Mouse (Mus musculus) neural tube, embryonic 12.5 days (tissue): ENCODE measurements at regions not wholly inside any gene's neighbourhood (a gene's known extent, or its start where the extent isn't known, plus 50 kb on each side); places are given as distances from the start of the nearest gene placed in this dataset.

Source experiments
- ATAC-seq: fragments of 200-750 bp; cut with Nextera tagmentation; 2 replicates; pipeline ENCODE4 v1.8.0; 2017; ENCODE audit warnings: low read depth, mild to moderate bottlenecking, moderate TSS enrichment, moderate library complexity; ENCODE audit not compliant: low FRiP score
- H3K27ac ChIP-seq: fragments of 300-500 bp; sonication (generic); 2 replicates; pipeline ENCODE4 v1.5.1; 2016
- H3K27me3 ChIP-seq: fragments of 300-500 bp; sonication (generic); replicated peaks from 2 replicates; pipeline ENCODE4 v1.6.1; 2016; ENCODE audit warnings: mild to moderate bottlenecking
- H3K36me3 ChIP-seq: fragments of 300-500 bp; sonication (generic); 2 replicates; pipeline ENCODE4 v1.6.1; 2016; ENCODE audit warnings: mild to moderate bottlenecking
- H3K4me1 ChIP-seq: fragments of 300-500 bp; sonication (generic); 2 replicates; pipeline ENCODE4 v1.6.1; 2016
- H3K4me2 ChIP-seq: fragments of 300-500 bp; sonication (generic); replicated peaks from 2 replicates; pipeline ENCODE4 v1.6.1; 2016; ENCODE audit warnings: mild to moderate bottlenecking
- H3K4me3 ChIP-seq: fragments of 300-500 bp; sonication (generic); 2 replicates; pipeline ENCODE4 v1.5.1; 2016
- H3K9ac ChIP-seq: fragments of 300-500 bp; sonication (generic); 2 replicates; pipeline ENCODE4 v1.6.1; 2016; ENCODE audit warnings: mild to moderate bottlenecking
- H3K9me3 ChIP-seq: fragments of 300-500 bp; sonication (generic); 2 replicates; pipeline ENCODE4 v1.6.1; 2016; ENCODE audit warnings: mild to moderate bottlenecking
- WGBS: fragments of 180-500 bp; shearing (Covaris S2); methylation state at CpG from one replicate; pipeline ENCODE4 v1.1.7; 2016; 5-methylcytosine and 5-hydroxymethylcytosine counted together

DNA sequence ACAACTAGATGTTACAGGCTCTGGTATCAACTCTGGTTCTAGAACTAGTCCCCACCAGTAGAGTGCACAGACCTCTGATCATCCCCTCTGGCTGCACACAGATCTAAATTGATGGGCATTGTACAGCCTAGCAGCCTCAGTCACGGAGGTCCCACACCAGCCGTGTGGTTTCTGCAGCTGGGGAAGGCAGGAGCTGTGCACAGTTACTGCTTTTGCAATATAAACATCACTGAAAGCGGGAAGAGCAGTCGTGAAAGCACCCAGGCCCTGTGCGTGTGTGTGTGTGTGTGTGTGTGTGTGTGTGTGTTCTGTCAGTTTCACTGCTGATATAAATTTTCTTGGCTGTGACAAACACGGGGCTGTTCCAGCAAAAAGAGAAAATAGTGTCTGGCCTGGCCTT, 84.4 kb upstream of the Ppp1r26 start:
- no peak for ATAC-seq
- H3K36me3 ChIP-seq, result no peaks in the 10 kb centered on the region
- H3K4me1 ChIP-seq, result no peaks in the 10 kb centered on the region
- no peaks in the 10 kb centered on the region for H3K27me3 ChIP-seq
- H3K9me3 ChIP-seq, result no peaks in the 10 kb centered on the region
- no peak overlapping the region for H3K4me2 ChIP-seq
- WGBS, result 61% methylated on average over 6 of the region's 6 CpGs
- H3K4me3 ChIP-seq, result no peak overlapping the region
- H3K9ac ChIP-seq, result no peak overlapping the region
- no peak overlapping the region for H3K27ac ChIP-seq

DNA sequence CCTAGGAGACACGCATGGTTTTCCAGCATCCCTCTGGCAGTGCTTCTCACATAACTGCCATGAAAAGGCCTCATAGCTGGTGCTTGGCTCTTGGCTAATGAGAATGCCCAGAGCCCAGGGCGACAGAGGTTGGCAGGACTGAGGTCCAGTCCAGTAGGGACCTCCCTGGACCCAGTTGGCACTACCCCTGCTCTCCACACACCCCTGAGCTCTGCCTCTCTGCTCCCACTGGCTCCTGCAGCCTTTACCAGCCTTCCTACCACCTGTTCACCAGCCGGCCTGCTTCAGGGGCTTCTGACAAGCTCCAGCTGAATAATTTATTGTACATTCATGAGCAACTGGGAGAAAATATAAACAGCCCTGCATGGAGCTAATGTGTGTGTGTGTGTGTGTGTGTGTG, 82.0 kb upstream of the Ppp1r26 start:
- Histone ChIP-seq H3K4me2 (no peak overlapping the region), H3K27me3 (no peaks in the 10 kb centered on the region), H3K4me1 (peaks cover 5% of the 10 kb centered on the region; the same call in 1 of the 2 replicates), H3K4me3 (no peak overlapping the region), H3K36me3 (no peaks in the 10 kb centered on the region), H3K27ac (no peak overlapping the region), H3K9me3 (no peaks in the 10 kb centered on the region), H3K9ac (no peak overlapping the region)
- no peak for ATAC-seq
- 72% methylated on average over 3 of the region's 3 CpGs for WGBS

DNA sequence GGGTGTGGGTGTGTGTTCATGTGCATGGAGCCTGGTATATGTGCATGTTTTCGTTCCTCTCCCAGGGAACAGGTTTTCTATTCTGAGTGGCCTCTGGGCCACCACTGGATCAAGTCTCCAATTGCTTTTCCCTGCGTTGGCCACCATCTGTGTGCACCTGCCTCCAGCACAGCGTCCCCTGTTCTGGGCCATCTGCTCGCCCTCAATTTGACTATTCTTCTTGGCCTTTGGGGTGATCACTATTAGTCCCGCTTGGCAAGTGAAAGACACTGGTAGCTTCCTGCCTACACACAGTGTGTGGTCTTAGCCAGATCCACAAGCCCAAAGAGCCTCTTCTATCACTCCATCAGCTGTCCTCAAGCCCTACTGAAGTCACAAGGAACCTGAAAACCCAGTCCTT, 80.8 kb upstream of the Ppp1r26 start:
- Histone ChIP-seq H3K27me3 (no peaks in the 10 kb centered on the region), H3K4me3 (no peak overlapping the region), H3K4me1 (peaks cover 16% of the 10 kb centered on the region; the same call in 1 of the 2 replicates), H3K9me3 (no peaks in the 10 kb centered on the region), H3K36me3 (no peaks in the 10 kb centered on the region), H3K9ac (no peak overlapping the region), H3K27ac (no peak overlapping the region), H3K4me2 (no peak overlapping the region)
- no peak for ATAC-seq
- WGBS, result 78% methylated on average over 5 of the region's 5 CpGs

DNA sequence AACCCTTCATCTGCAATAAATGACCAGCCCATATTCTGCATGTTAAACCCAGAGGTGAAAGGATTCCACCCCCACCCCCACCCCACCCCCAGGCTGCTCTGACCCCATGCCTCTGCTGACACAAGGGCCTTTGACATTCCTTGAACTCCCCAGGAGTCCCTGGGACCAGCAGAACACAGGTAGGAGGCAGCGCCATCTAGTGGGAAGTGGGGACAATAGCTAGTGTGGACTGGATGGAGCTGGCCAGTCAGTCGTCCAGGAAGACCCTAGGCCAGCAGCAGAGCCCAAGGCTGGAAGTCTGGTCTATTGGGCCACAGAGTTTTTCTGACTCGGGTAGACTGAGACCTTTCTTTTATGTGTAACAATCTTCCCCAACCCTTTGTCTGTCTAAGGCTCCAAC, 71.8 kb upstream of the Ppp1r26 start:
- Histone ChIP-seq H3K27ac (no peak overlapping the region), H3K36me3 (no peaks in the 10 kb centered on the region), H3K4me1 (peaks cover 25% of the 10 kb centered on the region), H3K4me2 (no peak overlapping the region), H3K27me3 (no peaks in the 10 kb centered on the region), H3K4me3 (no peak overlapping the region), H3K9ac (no peak overlapping the region), H3K9me3 (no peaks in the 10 kb centered on the region)
- ATAC-seq, result no peak
- 10% methylated on average over 3 of the region's 3 CpGs for WGBS

DNA sequence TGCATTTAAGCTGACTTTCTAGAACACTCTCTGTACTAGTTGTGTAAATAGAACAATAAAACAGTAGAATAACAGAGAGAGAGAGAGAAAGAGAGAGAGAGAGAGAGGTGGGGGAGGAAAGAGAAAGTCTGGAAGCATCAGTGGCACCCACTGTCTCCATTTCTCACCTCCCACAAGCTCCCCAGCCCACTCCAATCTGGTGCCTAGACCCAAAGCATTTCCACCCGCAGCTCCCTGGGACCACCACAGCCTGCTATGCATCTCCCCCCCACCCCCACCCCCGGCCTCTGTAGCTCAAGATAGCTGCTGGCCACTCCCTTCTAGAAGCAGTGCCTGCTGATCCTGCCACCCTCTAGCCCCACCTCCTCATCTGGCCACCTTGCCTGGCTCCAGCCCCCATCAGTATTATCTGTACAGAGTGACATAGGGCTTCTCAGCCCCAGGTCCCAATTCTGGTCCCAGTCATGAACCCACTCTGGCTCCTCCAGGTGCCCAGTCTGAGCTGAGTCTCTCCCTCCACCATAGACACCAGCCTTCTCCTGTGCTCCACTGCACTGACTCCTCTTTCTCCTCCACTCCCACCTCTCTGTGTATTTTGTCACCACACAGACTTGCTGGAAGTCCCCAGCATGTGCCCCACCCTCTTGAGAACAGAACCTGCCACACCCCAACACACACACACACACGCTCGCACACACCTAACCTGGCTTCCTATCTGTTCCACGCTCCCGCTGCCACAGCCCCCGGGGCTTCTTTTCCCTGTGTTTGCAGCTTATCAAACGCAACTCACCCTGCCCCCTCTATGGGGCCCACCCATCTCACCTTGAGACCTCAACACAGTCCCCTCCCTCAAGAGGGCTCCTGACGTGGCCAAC, 68.4 kb upstream of the Ppp1r26 start:
- Histone ChIP-seq H3K9me3 (no peaks in the 10 kb centered on the region), H3K36me3 (no peaks in the 10 kb centered on the region), H3K27ac (no peak overlapping the region), H3K4me2 (no peak overlapping the region), H3K9ac (no peak overlapping the region), H3K4me3 (no peak overlapping the region), H3K27me3 (no peaks in the 10 kb centered on the region), H3K4me1 (peaks cover 26% of the 10 kb centered on the region)
- 78% methylated on average over 9 of the region's 9 CpGs for WGBS
- ATAC-seq, result no peak

DNA sequence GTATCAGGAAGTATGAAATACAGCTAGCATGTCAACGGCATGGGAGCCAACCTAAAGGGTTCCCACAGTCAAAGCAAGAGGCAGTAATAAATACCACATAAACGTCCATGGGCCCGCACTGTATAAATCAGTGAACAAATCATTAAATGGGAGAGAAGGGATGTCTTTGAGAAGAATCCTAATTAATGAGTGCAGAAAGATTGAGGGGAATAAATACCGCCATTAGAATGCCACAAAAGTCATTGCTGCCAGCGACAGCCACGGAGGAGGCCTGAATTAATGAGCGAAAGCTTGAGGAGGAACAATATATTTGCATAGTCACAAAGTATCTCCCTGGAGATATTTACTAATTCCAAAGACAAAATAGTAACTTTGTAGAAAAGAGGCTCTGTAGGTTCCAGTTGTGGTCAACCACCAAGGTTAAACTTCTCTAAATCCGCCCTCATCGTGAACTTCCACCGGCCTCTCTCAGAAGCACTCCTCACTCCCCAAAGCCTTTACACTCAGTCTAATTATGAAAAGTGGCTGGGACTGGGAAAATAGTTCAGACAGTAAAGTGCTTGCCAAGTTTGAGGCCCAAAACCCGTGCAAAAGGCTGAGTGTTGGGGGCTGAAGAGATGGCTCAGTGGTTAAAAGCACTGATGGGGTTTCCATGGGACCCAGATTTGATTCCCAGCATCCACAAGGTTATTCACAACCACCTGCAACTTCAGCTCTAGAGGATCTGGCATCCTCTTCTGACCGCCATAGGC, 64.4 kb upstream of the Ppp1r26 start:
- no peaks in the 10 kb centered on the region for H3K36me3 ChIP-seq
- no peaks in the 10 kb centered on the region for H3K27me3 ChIP-seq
- no peak overlapping the region for H3K4me3 ChIP-seq
- no peak for ATAC-seq
- WGBS, result 59% methylated on average over 12 of the region's 12 CpGs
- no peaks in the 10 kb centered on the region for H3K9me3 ChIP-seq
- no peak overlapping the region for H3K4me2 ChIP-seq
- no peak overlapping the region for H3K27ac ChIP-seq
- peaks cover 33% of the 10 kb centered on the region for H3K4me1 ChIP-seq
- no peak overlapping the region for H3K9ac ChIP-seq

DNA sequence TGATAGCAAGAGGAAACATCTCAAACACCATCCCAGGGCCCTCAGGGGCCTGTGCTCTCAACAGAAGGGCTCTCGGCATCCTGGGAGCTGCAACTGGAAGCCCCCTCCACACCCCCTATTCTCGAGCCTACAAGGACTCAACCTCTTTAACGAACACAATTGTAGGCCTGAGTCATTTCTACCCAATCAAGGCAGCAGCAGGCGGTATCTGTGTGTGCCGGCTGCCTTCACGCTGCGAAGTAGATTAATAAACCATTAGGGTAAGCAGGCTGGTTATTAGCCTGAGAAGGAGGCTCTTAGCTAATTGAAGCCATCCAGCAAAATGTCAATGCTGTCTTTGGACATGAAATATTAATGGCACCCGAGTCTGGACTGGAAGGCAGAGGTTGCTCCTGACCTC, 61.7 kb upstream of the Ppp1r26 start:
- WGBS, result 46% methylated on average over 8 of the region's 8 CpGs
- no peaks in the 10 kb centered on the region for H3K27me3 ChIP-seq
- no peak overlapping the region for H3K4me2 ChIP-seq
- no peaks in the 10 kb centered on the region for H3K36me3 ChIP-seq
- H3K4me1 ChIP-seq, result peaks cover 46% of the 10 kb centered on the region
- no peak overlapping the region for H3K9ac ChIP-seq
- H3K9me3 ChIP-seq, result no peaks in the 10 kb centered on the region
- no peak overlapping the region for H3K27ac ChIP-seq
- 0 out of 2 replicates have a peak, but pooled peaks have one; percentile 29 for ATAC-seq
- H3K4me3 ChIP-seq, result no peak overlapping the region

DNA sequence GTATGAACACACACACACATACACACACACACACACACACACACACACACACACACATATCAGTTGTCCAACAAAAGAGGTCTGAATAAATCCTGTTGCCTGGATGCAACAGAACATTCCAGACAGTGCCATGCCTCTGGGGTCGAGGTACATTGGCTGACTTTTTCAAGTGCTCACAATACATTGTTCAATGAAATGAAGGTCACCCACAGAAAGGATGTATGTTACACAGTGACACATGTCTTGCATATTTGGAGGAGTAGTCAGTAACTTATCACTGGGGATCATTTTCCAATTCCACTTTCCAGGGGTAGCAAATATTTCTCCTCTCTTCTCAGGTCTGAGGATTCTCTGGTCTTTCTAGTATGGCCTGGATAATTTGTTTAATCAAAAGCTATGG, 59.8 kb upstream of the Ppp1r26 start:
- H3K4me1 ChIP-seq, result peaks cover 28% of the 10 kb centered on the region
- H3K4me3 ChIP-seq, result no peak overlapping the region
- H3K9me3 ChIP-seq, result no peaks in the 10 kb centered on the region
- 68% methylated on average over 1 of the region's 1 CpGs for WGBS
- H3K36me3 ChIP-seq, result no peaks in the 10 kb centered on the region
- no peak for ATAC-seq
- H3K9ac ChIP-seq, result no peak overlapping the region
- no peaks in the 10 kb centered on the region for H3K27me3 ChIP-seq
- no peak overlapping the region for H3K27ac ChIP-seq
- H3K4me2 ChIP-seq, result no peak overlapping the region

DNA sequence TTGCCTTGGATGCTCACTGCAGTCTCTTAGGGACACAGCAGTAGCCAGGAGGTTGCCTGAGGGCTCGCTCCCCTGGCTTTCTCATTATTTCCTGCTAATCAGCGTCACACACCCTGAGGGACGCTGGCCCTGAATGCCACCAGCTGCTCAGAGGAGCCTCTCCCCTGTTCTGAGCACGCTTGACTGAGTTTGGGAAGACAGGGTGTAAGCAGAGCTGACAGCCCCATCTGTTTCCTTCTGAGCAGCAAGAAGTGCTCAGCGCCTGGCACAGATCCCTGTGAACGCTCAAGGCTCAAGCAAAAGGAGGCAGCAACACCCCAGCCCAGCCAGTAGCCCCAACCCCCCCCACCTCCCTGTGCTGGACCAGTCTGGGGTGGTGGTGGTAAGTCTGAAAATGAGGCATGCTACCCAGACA, 59.2 kb upstream of the Ppp1r26 start:
- H3K36me3 ChIP-seq, result no peaks in the 10 kb centered on the region
- H3K27ac ChIP-seq, result no peak overlapping the region
- peaks cover 26% of the 10 kb centered on the region for H3K4me1 ChIP-seq
- H3K9me3 ChIP-seq, result no peaks in the 10 kb centered on the region
- 10% methylated on average over 6 of the region's 6 CpGs for WGBS
- no peak overlapping the region; the same call in 1 of the 2 replicates for H3K4me2 ChIP-seq
- H3K4me3 ChIP-seq, result no peak overlapping the region
- H3K27me3 ChIP-seq, result no peaks in the 10 kb centered on the region
- no peak overlapping the region for H3K9ac ChIP-seq
- peak; percentile 57 for ATAC-seq

DNA sequence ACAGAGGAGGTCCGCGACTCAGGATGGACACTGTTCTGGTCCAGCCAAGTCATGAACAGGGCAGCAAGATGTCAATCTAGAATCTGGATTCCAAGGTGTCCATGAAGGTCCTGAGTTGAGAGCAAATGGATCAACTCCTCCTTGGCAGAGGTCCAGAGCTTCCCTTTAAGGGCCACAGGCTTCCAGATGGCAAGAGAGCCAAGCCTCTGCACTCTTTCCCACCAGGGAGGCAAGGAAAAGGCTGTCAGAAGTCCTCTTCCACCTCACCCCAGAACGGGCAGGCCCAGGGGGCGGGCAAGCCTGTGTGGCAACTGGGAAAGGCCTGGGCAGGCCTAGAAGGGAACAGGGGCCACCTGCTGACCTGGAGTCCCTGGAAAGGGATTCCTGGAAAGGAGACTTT, 58.7 kb upstream of the Ppp1r26 start:
- 79% methylated on average over 4 of the region's 4 CpGs for WGBS
- no peak overlapping the region for H3K4me3 ChIP-seq
- peaks cover 26% of the 10 kb centered on the region for H3K4me1 ChIP-seq
- H3K9me3 ChIP-seq, result no peaks in the 10 kb centered on the region
- no peaks in the 10 kb centered on the region for H3K27me3 ChIP-seq
- ATAC-seq, result 0 out of 2 replicates have a peak, but pooled peaks have one; percentile 18
- H3K27ac ChIP-seq, result no peak overlapping the region
- H3K36me3 ChIP-seq, result no peaks in the 10 kb centered on the region
- H3K9ac ChIP-seq, result no peak overlapping the region
- no peak overlapping the region for H3K4me2 ChIP-seq

DNA sequence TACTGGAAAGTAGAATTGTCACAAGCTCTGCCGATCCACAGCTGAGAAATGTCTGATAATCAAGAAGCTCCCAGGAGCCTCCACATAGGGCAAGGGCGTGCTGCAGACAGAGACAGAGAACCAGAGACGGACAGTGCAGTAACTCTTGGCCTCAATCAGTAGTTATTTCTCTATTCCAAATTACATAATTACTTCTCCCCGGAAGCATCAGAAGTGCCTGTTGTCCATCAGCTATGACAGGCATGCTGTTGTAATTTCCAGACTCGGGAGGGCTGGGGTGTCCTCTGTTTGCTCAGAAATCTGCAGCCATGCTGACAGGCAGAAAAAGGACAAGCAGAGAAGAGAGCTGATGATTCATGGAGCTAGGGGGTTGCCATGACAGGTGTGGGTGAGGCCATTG, 56.9 kb upstream of the Ppp1r26 start:
- no peaks in the 10 kb centered on the region for H3K9me3 ChIP-seq
- peaks cover 25% of the 10 kb centered on the region for H3K4me1 ChIP-seq
- H3K9ac ChIP-seq, result no peak overlapping the region
- ATAC-seq, result no peak
- no peak overlapping the region for H3K4me3 ChIP-seq
- no peak overlapping the region for H3K4me2 ChIP-seq
- no peaks in the 10 kb centered on the region for H3K36me3 ChIP-seq
- no peaks in the 10 kb centered on the region for H3K27me3 ChIP-seq
- H3K27ac ChIP-seq, result no peak overlapping the region
- 85% methylated on average over 5 of the region's 5 CpGs for WGBS

DNA sequence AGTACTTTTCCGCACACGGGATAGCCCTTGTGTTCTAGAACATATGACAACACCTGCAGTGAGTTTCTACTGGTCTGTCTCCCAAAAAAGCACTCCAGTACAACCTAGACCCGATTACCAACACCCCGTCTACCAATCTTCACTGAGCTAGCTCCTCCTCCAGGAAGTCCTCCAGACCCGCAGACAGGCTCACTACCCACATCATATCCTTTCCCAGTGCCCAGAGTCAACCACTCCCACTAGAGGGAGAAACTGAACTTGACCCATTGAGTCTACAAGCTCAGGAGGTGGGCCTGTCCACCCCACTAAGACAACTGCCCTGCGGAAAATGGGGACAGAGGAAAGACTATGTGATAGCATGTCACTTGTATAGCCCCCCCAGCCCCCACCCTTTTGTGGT, 51.2 kb upstream of the Ppp1r26 start:
- no peak overlapping the region for H3K4me3 ChIP-seq
- H3K27ac ChIP-seq, result no peak overlapping the region
- no peak overlapping the region for H3K4me2 ChIP-seq
- H3K9ac ChIP-seq, result no peak overlapping the region
- H3K9me3 ChIP-seq, result no peaks in the 10 kb centered on the region
- no peak for ATAC-seq
- 89% methylated on average over 6 of the region's 6 CpGs for WGBS
- H3K27me3 ChIP-seq, result no peaks in the 10 kb centered on the region
- no peaks in the 10 kb centered on the region for H3K36me3 ChIP-seq
- no peaks in the 10 kb centered on the region for H3K4me1 ChIP-seq
